Mouse (Mus musculus) forebrain, embryonic 11.5 days (tissue): ENCODE data around the gene Hand2. TPM values are rescaled to one million over a fixed set of nuclear protein-coding genes. Genes with fewer than 3 reads are reported as not detected.
A peak's percentile ranks its signal among the peaks of the same experiment; 100 is the strongest.

Experiments
- ATAC-seq: fragments of 200-750 bp; cut with Nextera tagmentation; replicated peaks from 2 replicates; pipeline ENCODE4 v1.8.0; 2017; ENCODE audit warnings: moderate TSS enrichment; ENCODE audit not compliant: low FRiP score
- DNase-seq: peaks from one replicate; pipeline ENCODE4 v3.0.0-alpha.2; 2017; ENCODE audit warnings: low spot score
- H3K27ac ChIP-seq: fragments of 300-500 bp; sonication (generic); 2 replicates; pipeline ENCODE4 v1.5.1; 2014; ENCODE audit warnings: low read depth, low read length
- H3K27me3 ChIP-seq: fragments of 300-500 bp; sonication (generic); 2 replicates; pipeline ENCODE4 v1.6.1; 2014; ENCODE audit warnings: mild to moderate bottlenecking, low read length, mixed read lengths; ENCODE audit not compliant: control insufficient read depth, insufficient read depth
- H3K36me3 ChIP-seq: fragments of 300-500 bp; sonication (generic); 2 replicates; pipeline ENCODE4 v1.6.1; 2014; ENCODE audit warnings: mild to moderate bottlenecking, low read length, moderate library complexity, mixed read lengths; ENCODE audit not compliant: control insufficient read depth, insufficient read depth
- H3K4me1 ChIP-seq: fragments of 300-500 bp; sonication (generic); replicated peaks from 2 replicates; pipeline ENCODE4 v1.6.1; 2014; ENCODE audit warnings: low read length, mixed read lengths; ENCODE audit not compliant: control insufficient read depth, insufficient read depth
- H3K4me2 ChIP-seq: fragments of 300-500 bp; sonication (generic); 2 replicates; pipeline ENCODE4 v1.6.1; 2014; ENCODE audit warnings: low read depth, mild to moderate bottlenecking, low read length, moderate library complexity, mixed read lengths; ENCODE audit not compliant: severe bottlenecking
- H3K4me3 ChIP-seq: fragments of 300-500 bp; sonication (generic); 2 replicates; pipeline ENCODE4 v1.5.1; 2014; ENCODE audit warnings: low read depth, low read length
- H3K9ac ChIP-seq: fragments of 300-500 bp; sonication (generic); 2 replicates; pipeline ENCODE4 v1.6.1; 2014; ENCODE audit warnings: low read length
- H3K9me3 ChIP-seq: fragments of 300-500 bp; sonication (generic); 2 replicates; pipeline ENCODE4 v1.6.1; 2016; ENCODE audit warnings: low read length, mixed read lengths; ENCODE audit not compliant: control insufficient read depth
- WGBS: fragments of 180-500 bp; shearing (Covaris S2); extraction: QIAGEN DNeasy Blood & Tissue Kit; methylation state at CpG from one replicate; pipeline ENCODE4 v1.1.7; 2014; 5-methylcytosine and 5-hydroxymethylcytosine counted together
- polyA plus RNA-seq: library from polyadenylated mRNA; unstranded; fragments of >200 nt; fragmentation: Nextera tagmentation; extraction: Ambion mirVana; gene quantifications from 2 replicates; pipeline ENCODE4 v1.2.1, GENCODE M21; 2014

Hand2 gene
- polyA plus RNA-seq, 1 experiment from 2014 or later = not detected

- H3K9me3 ChIP-seq = no peaks in the 10 kb centered on the region
- H3K27ac ChIP-seq = no peak overlapping the region
- no peak for ATAC-seq
- WGBS = 3% methylated on average over 10 of the region's 10 CpGs
- H3K27me3 ChIP-seq = peaks cover 70% of the 10 kb centered on the region
- no peak overlapping the region for H3K4me3 ChIP-seq
- H3K9ac ChIP-seq = no peak overlapping the region
- H3K4me2 ChIP-seq = no peak overlapping the region
- DNase-seq = no peak
- H3K4me1 ChIP-seq = no peaks in the 10 kb centered on the region; the same call in 1 of the 2 replicates
- H3K36me3 ChIP-seq = no peaks in the 10 kb centered on the region
Observed at GRCm38 (mm10) chr8:57313583-57313982, 7.2 kb upstream of the Hand2 start.

GRCm38 (mm10) chr8:57314216-57314615, 6.6 kb upstream of the Hand2 start:
- Histone ChIP-seq H3K9ac (no peak overlapping the region), H3K9me3 (no peaks in the 10 kb centered on the region), H3K4me3 (no peak overlapping the region), H3K27ac (no peak overlapping the region), H3K36me3 (no peaks in the 10 kb centered on the region), H3K27me3 (peaks cover 77% of the 10 kb centered on the region), H3K4me2 (no peak overlapping the region), H3K4me1 (no peaks in the 10 kb centered on the region; the same call in 1 of the 2 replicates)
- peak; percentile 44; the same call in 1 of the 2 replicates for ATAC-seq
- peak; percentile 56 for DNase-seq
- WGBS = under 1% methylated on average over 10 of the region's 10 CpGs

GRCm38 (mm10) chr8:57315471-57315870, 5.3 kb upstream of the Hand2 start:
- 6% methylated on average over 3 of the region's 3 CpGs for WGBS
- ATAC-seq (no peak), DNase-seq (no peak)
- H3K4me2 ChIP-seq = no peak overlapping the region
- no peaks in the 10 kb centered on the region for H3K36me3 ChIP-seq
- H3K9me3 ChIP-seq = no peaks in the 10 kb centered on the region
- no peak overlapping the region for H3K9ac ChIP-seq
- no peak overlapping the region for H3K27ac ChIP-seq
- H3K27me3 ChIP-seq = peaks cover 87% of the 10 kb centered on the region
- H3K4me3 ChIP-seq = no peak overlapping the region
- no peaks in the 10 kb centered on the region; the same call in 1 of the 2 replicates for H3K4me1 ChIP-seq

GRCm38 (mm10) chr8:57317107-57317506, 3.7 kb upstream of the Hand2 start:
- Histone ChIP-seq H3K27me3 (peaks cover 93% of the 10 kb centered on the region), H3K36me3 (no peaks in the 10 kb centered on the region), H3K27ac (no peak overlapping the region), H3K4me2 (no peak overlapping the region), H3K4me3 (no peak overlapping the region), H3K9ac (no peak overlapping the region), H3K4me1 (peaks cover 9% of the 10 kb centered on the region), H3K9me3 (no peaks in the 10 kb centered on the region)
- DNase-seq = no peak
- no peak for ATAC-seq

- peaks cover 9% of the 10 kb centered on the region for H3K4me1 ChIP-seq
- no peaks in the 10 kb centered on the region for H3K36me3 ChIP-seq
- H3K4me3 ChIP-seq = no peak overlapping the region
- no peak overlapping the region for H3K27ac ChIP-seq
- no peak for ATAC-seq
- DNase-seq = no peak
- H3K9me3 ChIP-seq = no peaks in the 10 kb centered on the region
- H3K4me2 ChIP-seq = no peak overlapping the region
- H3K27me3 ChIP-seq = peaks cover 93% of the 10 kb centered on the region
- no peak overlapping the region for H3K9ac ChIP-seq
- WGBS = 0% methylated on average over 5 of the region's 5 CpGs
Observed at GRCm38 (mm10) chr8:57317890-57318480, 2.8 kb upstream of the Hand2 start.

- DNase-seq = no peak
- Histone ChIP-seq H3K4me1 (peaks cover 10% of the 10 kb centered on the region), H3K36me3 (no peaks in the 10 kb centered on the region), H3K4me3 (no peak overlapping the region), H3K9me3 (no peaks in the 10 kb centered on the region), H3K4me2 (no peak overlapping the region), H3K9ac (no peak overlapping the region), H3K27ac (no peak overlapping the region), H3K27me3 (peaks cover 94% of the 10 kb centered on the region)
- ATAC-seq = no peak
- WGBS = under 1% methylated on average over 17 of the region's 17 CpGs
Observed at GRCm38 (mm10) chr8:57319092-57319980, 1.4 kb upstream of the Hand2 start.

GRCm38 (mm10) chr8:57319981-57320585, 700 bp upstream of the Hand2 start:
- Histone ChIP-seq H3K9me3 (no peaks in the 10 kb centered on the region), H3K36me3 (no peaks in the 10 kb centered on the region), H3K27ac (no peak overlapping the region), H3K27me3 (peaks cover 94% of the 10 kb centered on the region), H3K4me1 (peaks cover 10% of the 10 kb centered on the region), H3K4me3 (no peak overlapping the region), H3K9ac (no peak overlapping the region), H3K4me2 (no peak overlapping the region)
- 1% methylated on average over 22 of the region's 22 CpGs for WGBS
- ATAC-seq (no peak), DNase-seq (peak; percentile 59)

GRCm38 (mm10) chr8:57321898-57322895, 1.4 kb downstream of the Hand2 start:
- Histone ChIP-seq H3K4me3 (peak overlapping the region; percentile 32), H3K9ac (no peak overlapping the region), H3K27me3 (peaks cover 93% of the 10 kb centered on the region), H3K9me3 (no peaks in the 10 kb centered on the region), H3K36me3 (no peaks in the 10 kb centered on the region), H3K4me1 (peaks cover 10% of the 10 kb centered on the region), H3K27ac (no peak overlapping the region), H3K4me2 (peak overlapping the region; percentile 66)
- ATAC-seq (peak; percentile 32), DNase-seq (peak; percentile 69)
- WGBS = under 1% methylated on average over 63 of the region's 64 CpGs
